In genomic region chr9:52094471-52094980, GRCm38 (mm10) we compare ENCODE assay signal across 24 mouse cellular contexts. TPM values are rescaled to one million over a fixed set of nuclear protein-coding genes. Genes with fewer than 3 reads are reported as not detected.
A peak's percentile ranks its signal among the peaks of the same experiment; 100 is the strongest.
DNase-seq lines count a peak whose midpoint lies in the region; ATAC-seq and TF ChIP-seq lines count a peak whose summit lies in the region.
"Had no signal": no experiment of that assay in that cellular context is flagged by ENCODE, and none has a peak within 500 bp of the region (broad histone marks: within the 10 kb centered on the region; RNA-seq: fewer than 3 reads in every experiment).

No protein-coding gene starts in this region.

- 82% methylated on average over 10 of the region's 10 CpGs for WGBS in embryonic facial prominence, embryonic 14.5 days
- WGBS in embryonic facial prominence, embryonic 10.5 days: 91% methylated on average over 10 of the region's 10 CpGs
- 67% methylated on average over 10 of the region's 10 CpGs for WGBS in kidney, adult 2 months
- 61% methylated on average over 10 of the region's 10 CpGs for WGBS in lung, embryonic 16.5 days
- 91% methylated on average over 10 of the region's 10 CpGs for WGBS in forebrain, embryonic 11.5 days

- H3K4me3 ChIP-seq in embryonic facial prominence, embryonic 14.5 days (ENCODE audit: low read depth, low read length): no peak overlapping the region
- H3K4me3 ChIP-seq in embryonic facial prominence, embryonic 10.5 days: no peak overlapping the region
- no peak overlapping the region for H3K4me3 ChIP-seq in kidney, adult 2 months (ENCODE audit: insufficient read depth, low read depth, low read length)
- H3K4me3 ChIP-seq in lung, embryonic 16.5 days (ENCODE audit: low read length): no peak overlapping the region
- H3K4me3 ChIP-seq in forebrain, embryonic 11.5 days (ENCODE audit: low read depth, low read length): no peak overlapping the region
- H3K4me3 ChIP-seq: forebrain, embryonic 12.5 days; hindbrain, embryonic 12.5 days; limb, embryonic 15.5 days; liver, embryonic 15.5 days; midbrain, embryonic 15.5 days; neural tube, embryonic 12.5 days had no signal

- no peak overlapping the region for H3K4me2 ChIP-seq in embryonic facial prominence, embryonic 14.5 days (ENCODE audit: low read depth, low read length)
- no peak overlapping the region for H3K4me2 ChIP-seq in lung, embryonic 16.5 days (ENCODE audit: low read depth, low read length)
- no peak overlapping the region for H3K4me2 ChIP-seq in forebrain, embryonic 11.5 days (ENCODE audit: low read depth, low read length, severe bottlenecking)
- H3K4me2 ChIP-seq: forebrain, embryonic 12.5 days; heart, embryonic 11.5 days; hindbrain, embryonic 12.5 days; limb, embryonic 15.5 days; liver, embryonic 15.5 days; midbrain, embryonic 15.5 days; neural tube, embryonic 12.5 days had no signal

- ATAC-seq in embryonic facial prominence, embryonic 14.5 days (ENCODE audit: low read depth): no peak
- peak; percentile 48; the same call in 1 of the 2 replicates for ATAC-seq in lung, embryonic 16.5 days (ENCODE audit: low read depth)
- ATAC-seq in forebrain, embryonic 11.5 days (replicated peaks; ENCODE audit: low FRiP score): no peak
- ATAC-seq: midbrain, embryonic 15.5 days; Patski had no signal

- peak; percentile 33 for DNase-seq in embryonic facial prominence, embryonic 14.5 days (ENCODE audit: low spot score)
- no peak for DNase-seq in embryonic facial prominence, embryonic 10.5 days (ENCODE audit: low spot score)
- DNase-seq in kidney, adult 2 months: peak; percentile 36
- no peak for DNase-seq in kidney, postnatal 10 days
- no peak for DNase-seq in lung, postnatal 25 days (ENCODE audit: low spot score)
- no peak for DNase-seq in forebrain, embryonic 11.5 days (ENCODE audit: low spot score)
- DNase-seq: adrenal gland, postnatal 14 days; cerebellum, postnatal 10 days; gastrocnemius, postnatal 25 days; heart, postnatal 14 days; kidney, adult 9 months; layer of hippocampus, adult 9-11 months; lung, postnatal 4 days; right cerebral cortex, postnatal 14 days; spleen, adult 18-20 months had no signal

- no peak overlapping the region for H3K27ac ChIP-seq in embryonic facial prominence, embryonic 14.5 days (replicated peaks; ENCODE audit: low read depth, low read length)
- H3K27ac ChIP-seq in embryonic facial prominence, embryonic 10.5 days (replicated peaks): no peak overlapping the region
- no peak overlapping the region for H3K27ac ChIP-seq in kidney, adult 2 months (ENCODE audit: insufficient read depth, low read depth, low read length)
- H3K27ac ChIP-seq in lung, embryonic 16.5 days (ENCODE audit: low read length): no peak overlapping the region
- no peak overlapping the region for H3K27ac ChIP-seq in forebrain, embryonic 11.5 days (ENCODE audit: low read depth, low read length)
- H3K27ac ChIP-seq: forebrain, embryonic 12.5 days; hindbrain, embryonic 12.5 days; limb, embryonic 15.5 days; liver, embryonic 15.5 days; midbrain, embryonic 15.5 days; neural tube, embryonic 12.5 days had no signal

- no peaks in the 10 kb centered on the region for H3K9me3 ChIP-seq in embryonic facial prominence, embryonic 14.5 days (ENCODE audit: control insufficient read depth, low read length)
- no peaks in the 10 kb centered on the region for H3K9me3 ChIP-seq in embryonic facial prominence, embryonic 10.5 days
- no peaks in the 10 kb centered on the region for H3K9me3 ChIP-seq in lung, embryonic 16.5 days (ENCODE audit: control insufficient read depth, low read length)
- no peaks in the 10 kb centered on the region for H3K9me3 ChIP-seq in forebrain, embryonic 11.5 days (ENCODE audit: control insufficient read depth, low read length)
- H3K9me3 ChIP-seq: forebrain, embryonic 12.5 days; hindbrain, embryonic 12.5 days; limb, embryonic 15.5 days; liver, embryonic 15.5 days; midbrain, embryonic 15.5 days; neural tube, embryonic 12.5 days had no signal

- peaks cover 5% of the 10 kb centered on the region; the same call in 1 of the 2 replicates for H3K36me3 ChIP-seq in embryonic facial prominence, embryonic 14.5 days (ENCODE audit: control insufficient read depth, insufficient read depth, low read length)
- peaks cover 27% of the 10 kb centered on the region for H3K36me3 ChIP-seq in embryonic facial prominence, embryonic 10.5 days (replicated peaks)
- no peaks in the 10 kb centered on the region for H3K36me3 ChIP-seq in kidney, adult 2 months (ENCODE audit: control insufficient read depth, insufficient read depth, low read length)
- H3K36me3 ChIP-seq in lung, embryonic 16.5 days (ENCODE audit: control insufficient read depth, insufficient read depth, low read length): no peaks in the 10 kb centered on the region; the same call in 1 of the 2 replicates
- no peaks in the 10 kb centered on the region for H3K36me3 ChIP-seq in forebrain, embryonic 11.5 days (ENCODE audit: control insufficient read depth, insufficient read depth, low read length)
- H3K36me3 ChIP-seq: neural tube, embryonic 12.5 days had no signal

- H3K9ac ChIP-seq in embryonic facial prominence, embryonic 14.5 days (ENCODE audit: low read depth, low read length): no peak overlapping the region
- no peak overlapping the region for H3K9ac ChIP-seq in lung, embryonic 16.5 days (ENCODE audit: low read length)
- H3K9ac ChIP-seq in forebrain, embryonic 11.5 days (ENCODE audit: low read length): no peak overlapping the region
- H3K9ac ChIP-seq: forebrain, embryonic 12.5 days; hindbrain, embryonic 12.5 days; limb, embryonic 15.5 days; liver, embryonic 15.5 days; midbrain, embryonic 15.5 days; neural tube, embryonic 12.5 days had no signal

- no peak for TF ChIP-seq CTCF in kidney, adult 2 months (conservative IDR thresholded peaks at IDR 0.05; ENCODE audit: insufficient read depth, insufficient read length, low read depth, low read length)

- TF ChIP-seq POLR2A in kidney, adult 2 months (IDR thresholded peaks at IDR 0.05; ENCODE audit: low read depth, low read length): no peak

- H3K27me3 ChIP-seq in embryonic facial prominence, embryonic 14.5 days (replicated peaks; ENCODE audit: control insufficient read depth, insufficient read depth, low read length): no peaks in the 10 kb centered on the region
- H3K27me3 ChIP-seq in embryonic facial prominence, embryonic 10.5 days (replicated peaks; ENCODE audit: low read depth, poor library complexity, severe bottlenecking): no peaks in the 10 kb centered on the region
- H3K27me3 ChIP-seq in kidney, adult 2 months (replicated peaks; ENCODE audit: control insufficient read depth, insufficient read depth, low read length): no peaks in the 10 kb centered on the region
- H3K27me3 ChIP-seq in lung, embryonic 16.5 days (ENCODE audit: control insufficient read depth, insufficient read depth, low read depth, low read length): no peaks in the 10 kb centered on the region
- no peaks in the 10 kb centered on the region for H3K27me3 ChIP-seq in forebrain, embryonic 11.5 days (ENCODE audit: control insufficient read depth, insufficient read depth, low read length)
- H3K27me3 ChIP-seq: forebrain, embryonic 12.5 days; hindbrain, embryonic 12.5 days; limb, embryonic 15.5 days; liver, embryonic 15.5 days; midbrain, embryonic 15.5 days; neural tube, embryonic 12.5 days; Patski had no signal

- H3K4me1 ChIP-seq in embryonic facial prominence, embryonic 14.5 days (ENCODE audit: control insufficient read depth, insufficient read depth, low read length): no peaks in the 10 kb centered on the region
- H3K4me1 ChIP-seq in embryonic facial prominence, embryonic 10.5 days: peaks cover 5% of the 10 kb centered on the region
- 0 out of 2 replicates have a peak, but pooled peaks cover 8% of the 10 kb centered on the region for H3K4me1 ChIP-seq in kidney, adult 2 months (ENCODE audit: control insufficient read depth, insufficient read depth, low read length)
- peaks cover 5% of the 10 kb centered on the region; the same call in 1 of the 2 replicates for H3K4me1 ChIP-seq in lung, embryonic 16.5 days (replicated peaks; ENCODE audit: control insufficient read depth, insufficient read depth, low read length)
- no peaks in the 10 kb centered on the region for H3K4me1 ChIP-seq in forebrain, embryonic 11.5 days (replicated peaks; ENCODE audit: control insufficient read depth, insufficient read depth, low read length)
- H3K4me1 ChIP-seq: hindbrain, embryonic 12.5 days; liver, embryonic 15.5 days; neural tube, embryonic 12.5 days had no signal

RNA-seq across cellular contexts. Expression of gene Rdx, which starts 47.6 kb away (rescaled TPM):
- 141 and 145 TPM in 2 replicates for polyA plus RNA-seq in embryonic facial prominence, embryonic 14.5 days (2014; fragmentation: Nextera tagmentation; extraction: Ambion mirVana)
- 144 TPM in 2 replicates for polyA plus RNA-seq in embryonic facial prominence, embryonic 10.5 days (2016; fragmentation: Nextera tagmentation; extraction: Ambion mirVana)
- 25.5 and 39.2 TPM in 2 replicates for polyA plus RNA-seq in kidney, adult 2 months (2012; rRNA removed)
- polyA plus RNA-seq in lung, embryonic 16.5 days (2015; fragmentation: Nextera tagmentation; extraction: Ambion mirVana): 105 and 115 TPM in 2 replicates
- polyA plus RNA-seq in forebrain, embryonic 11.5 days (2014; fragmentation: Nextera tagmentation; extraction: Ambion mirVana): 192 and 209 TPM in 2 replicates

Comparison
In these comparisons a context has a peak if more than half of its experiments do, and no peak if none do; other contexts are left out.
1. DNase-seq: peak in embryonic facial prominence, embryonic 14.5 days (single experiment) and kidney, adult 2 months (single experiment); none in embryonic facial prominence, embryonic 10.5 days (single experiment), kidney, postnatal 10 days (single experiment), lung, postnatal 25 days (single experiment) and forebrain, embryonic 11.5 days (single experiment).